Mouse (Mus musculus) midbrain, embryonic 14.5 days (tissue): ENCODE measurements around the gene Rab31. TPM values are rescaled to one million over a fixed set of nuclear protein-coding genes. Genes with fewer than 3 reads are reported as not detected.

ENCODE experiments used
- ATAC-seq: fragments of 200-750 bp; cut with Nextera tagmentation; 2 replicates; pipeline ENCODE4 v1.8.0; 2017; ENCODE audit warnings: moderate number of reproducible peaks, moderate library complexity; ENCODE audit not compliant: low FRiP score, low TSS enrichment
- DNase-seq: peaks from one replicate; pipeline ENCODE4 v3.0.0-alpha.2; 2015
- H3K27ac ChIP-seq: fragments of 300-500 bp; sonication (generic); replicated peaks from 2 replicates; pipeline ENCODE4 v1.5.1; 2014; ENCODE audit warnings: mild to moderate bottlenecking, low read depth, low read length, moderate library complexity
- H3K27me3 ChIP-seq: fragments of 300-500 bp; sonication (generic); 2 replicates; pipeline ENCODE4 v1.6.1; 2014; ENCODE audit warnings: low read length, control low read depth, mixed read lengths; ENCODE audit not compliant: control insufficient read depth, insufficient read depth
- H3K36me3 ChIP-seq: fragments of 300-500 bp; sonication (generic); 2 replicates; pipeline ENCODE4 v1.6.1; 2014; ENCODE audit warnings: low read length, control low read depth; ENCODE audit not compliant: control insufficient read depth, insufficient read depth
- H3K4me1 ChIP-seq: fragments of 300-500 bp; sonication (generic); 2 replicates; pipeline ENCODE4 v1.6.1; 2014; ENCODE audit warnings: mild to moderate bottlenecking, antibody characterized with exemption, low read length, control low read depth; ENCODE audit not compliant: control insufficient read depth, insufficient read depth
- H3K4me2 ChIP-seq: fragments of 300-500 bp; sonication (generic); 2 replicates; pipeline ENCODE4 v1.6.1; 2014; ENCODE audit warnings: mild to moderate bottlenecking, low read length, moderate library complexity
- H3K4me3 ChIP-seq: fragments of 300-500 bp; sonication (generic); replicated peaks from 2 replicates; pipeline ENCODE4 v1.5.1; 2014; ENCODE audit warnings: low read depth, low read length
- H3K9ac ChIP-seq: fragments of 300-500 bp; sonication (generic); replicated peaks from 2 replicates; pipeline ENCODE4 v1.6.1; 2014; ENCODE audit warnings: mild to moderate bottlenecking, low read length, moderate library complexity
- H3K9me3 ChIP-seq: fragments of 300-500 bp; sonication (generic); 2 replicates; pipeline ENCODE4 v1.6.1; 2016; ENCODE audit warnings: low read length, control low read depth, mixed read lengths; ENCODE audit not compliant: control insufficient read depth
- WGBS: fragments of 180-500 bp; shearing (Covaris S2); extraction: QIAGEN DNeasy Blood & Tissue Kit; methylation state at CpG from one replicate; pipeline ENCODE4 v1.1.7; 2014; 5-methylcytosine and 5-hydroxymethylcytosine counted together
- polyA plus RNA-seq: library from polyadenylated mRNA; unstranded; fragments of >200 nt; fragmentation: Nextera tagmentation; extraction: Ambion mirVana; gene quantifications from 2 replicates; pipeline ENCODE4 v1.2.1, GENCODE M21; 2014

Rab31 gene
- polyA plus RNA-seq, 1 experiment from 2014 or later, result 90.2 TPM

GRCm38 (mm10) chr17:65607574-65608311 is 164.8 kb downstream of the Rab31 start:
- WGBS, result 45% methylated on average over 7 of the region's 7 CpGs
- no peak for DNase-seq

DNA sequence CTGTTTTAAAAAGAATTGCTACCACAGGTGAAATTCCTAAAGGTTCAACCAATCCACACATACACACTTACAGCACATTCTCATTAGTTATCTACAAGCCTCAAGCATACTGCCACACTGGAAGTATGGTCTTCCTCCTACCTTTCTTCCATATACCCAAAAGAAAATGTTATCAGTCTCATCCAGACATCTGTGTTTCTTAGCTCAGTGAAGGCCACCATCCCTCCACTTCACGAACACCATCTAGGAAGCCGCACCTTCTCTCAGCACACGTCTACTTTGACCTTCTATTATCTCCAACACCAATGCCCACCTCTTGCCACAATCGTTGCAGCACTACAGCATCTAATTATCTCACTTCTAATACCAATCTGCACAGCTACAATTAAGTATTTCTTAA is 166.5 kb downstream of the Rab31 start:
- Histone ChIP-seq H3K36me3 (no peaks in the 10 kb centered on the region), H3K4me1 (peaks cover 30% of the 10 kb centered on the region), H3K4me3 (no peak overlapping the region), H3K27ac (no peak overlapping the region), H3K9ac (no peak overlapping the region), H3K9me3 (no peaks in the 10 kb centered on the region), H3K27me3 (no peaks in the 10 kb centered on the region), H3K4me2 (no peak overlapping the region)
- WGBS, result 86% methylated on average over 4 of the region's 4 CpGs
- no peak for DNase-seq
- no peak for ATAC-seq

More at GRCm38 (mm10) chr17:65607574-65608311, 164.8 kb downstream of the Rab31 start:
- Histone ChIP-seq H3K9ac (no peak overlapping the region), H3K27me3 (no peaks in the 10 kb centered on the region), H3K4me1 (peaks cover 42% of the 10 kb centered on the region), H3K36me3 (no peaks in the 10 kb centered on the region), H3K4me2 (no peak overlapping the region), H3K4me3 (no peak overlapping the region), H3K9me3 (no peaks in the 10 kb centered on the region), H3K27ac (no peak overlapping the region)
- ATAC-seq, result no peak

DNA sequence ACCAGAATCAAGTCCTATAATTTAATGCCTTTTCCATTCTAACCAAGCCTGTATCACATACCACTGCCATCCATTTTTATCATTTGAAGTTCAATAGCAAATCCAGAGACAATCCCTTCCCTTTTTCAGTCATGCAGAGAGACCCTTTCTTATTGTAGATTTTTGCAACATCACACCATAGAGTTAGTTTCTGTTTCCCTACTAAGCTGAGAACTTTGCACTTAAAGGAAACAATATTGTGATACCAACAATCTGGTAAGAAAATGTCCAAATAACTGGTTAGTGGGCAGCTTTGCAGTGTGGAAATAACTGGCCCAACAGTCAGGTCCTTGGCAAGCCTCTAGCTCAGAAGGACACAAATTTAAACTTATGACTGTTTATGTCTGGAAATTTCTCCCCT is 167.7 kb downstream of the Rab31 start:
- H3K4me2 ChIP-seq, result no peak overlapping the region
- H3K4me1 ChIP-seq, result peaks cover 23% of the 10 kb centered on the region
- no peaks in the 10 kb centered on the region for H3K27me3 ChIP-seq
- no peak for ATAC-seq
- H3K4me3 ChIP-seq, result no peak overlapping the region
- no peak overlapping the region for H3K9ac ChIP-seq
- no peak for DNase-seq
- no peaks in the 10 kb centered on the region for H3K9me3 ChIP-seq
- no peaks in the 10 kb centered on the region for H3K36me3 ChIP-seq
- H3K27ac ChIP-seq, result no peak overlapping the region

GRCm38 (mm10) chr17:65604315-65604714 is 168.2 kb downstream of the Rab31 start:
- Histone ChIP-seq H3K9ac (no peak overlapping the region), H3K27me3 (no peaks in the 10 kb centered on the region), H3K27ac (no peak overlapping the region), H3K9me3 (no peaks in the 10 kb centered on the region), H3K4me1 (peaks cover 19% of the 10 kb centered on the region), H3K36me3 (no peaks in the 10 kb centered on the region), H3K4me2 (no peak overlapping the region), H3K4me3 (no peak overlapping the region)
- DNase-seq, result no peak
- no peak for ATAC-seq

Other genes starting within 250 kb of the Rab31 start
- gene Tmem232, start 232.0 kb downstream of the Rab31 start, polyA plus RNA-seq, result 0.20 TPM in 1 of 2 replicates, not detected in the other
- gene Vapa, start 159.2 kb downstream of the Rab31 start, polyA plus RNA-seq, result 283 and 291 TPM in 2 replicates
- gene Txndc2, start 130.6 kb downstream of the Rab31 start, polyA plus RNA-seq, result 0.12 TPM in 2 replicates
- gene Ppp4r1, start 9.8 kb upstream of the Rab31 start, polyA plus RNA-seq, result 45.0 and 54.0 TPM in 2 replicates
- gene Ralbp1, start 113.0 kb upstream of the Rab31 start, polyA plus RNA-seq, result 38.5 and 54.0 TPM in 2 replicates
- 53.1 and 71.4 TPM in 2 replicates for gene Twsg1, start 178.5 kb upstream of the Rab31 start, polyA plus RNA-seq